Mouse (Mus musculus) neural tube, embryonic 13.5 days (tissue): ENCODE data around the gene Dbnl. TPM values are rescaled to one million over a fixed set of nuclear protein-coding genes. Genes with fewer than 3 reads are reported as not detected.

ENCODE experiments used
- ATAC-seq: fragments of 200-750 bp; cut with Nextera tagmentation; 2 replicates; pipeline ENCODE4 v1.8.0; 2017; ENCODE audit warnings: low read depth, mild to moderate bottlenecking, moderate TSS enrichment, moderate library complexity
- H3K27ac ChIP-seq: fragments of 300-500 bp; sonication (generic); replicated peaks from 2 replicates; pipeline ENCODE4 v1.5.1; 2015; ENCODE audit warnings: moderate library complexity, mild to moderate bottlenecking, inconsistent platforms
- H3K27me3 ChIP-seq: fragments of 300-500 bp; sonication (generic); 2 replicates; pipeline ENCODE4 v1.6.1; 2015; ENCODE audit warnings: mild to moderate bottlenecking, inconsistent platforms
- H3K36me3 ChIP-seq: fragments of 300-500 bp; sonication (generic); 2 replicates; pipeline ENCODE4 v1.6.1; 2015; ENCODE audit warnings: mild to moderate bottlenecking, inconsistent platforms
- H3K4me1 ChIP-seq: fragments of 300-500 bp; sonication (generic); replicated peaks from 2 replicates; pipeline ENCODE4 v1.6.1; 2015; ENCODE audit warnings: inconsistent platforms
- H3K4me2 ChIP-seq: fragments of 300-500 bp; sonication (generic); 2 replicates; pipeline ENCODE4 v1.6.1; 2015; ENCODE audit warnings: inconsistent platforms, mild to moderate bottlenecking, moderate library complexity
- H3K4me3 ChIP-seq: fragments of 300-500 bp; sonication (generic); 2 replicates; pipeline ENCODE4 v1.5.1; 2015; ENCODE audit warnings: mild to moderate bottlenecking, inconsistent platforms
- H3K9ac ChIP-seq: fragments of 300-500 bp; sonication (generic); 2 replicates; pipeline ENCODE4 v1.6.1; 2015; ENCODE audit warnings: moderate library complexity, mild to moderate bottlenecking, inconsistent platforms
- H3K9me3 ChIP-seq: fragments of 300-500 bp; sonication (generic); 2 replicates; pipeline ENCODE4 v1.6.1; 2016; ENCODE audit warnings: inconsistent platforms
- WGBS: fragments of 180-500 bp; shearing (Covaris S2); methylation state at CpG from one replicate; pipeline ENCODE4 v1.1.7; 2015; 5-methylcytosine and 5-hydroxymethylcytosine counted together
- polyA plus RNA-seq: library from polyadenylated mRNA; unstranded; fragments of >200 nt; fragmentation: Nextera tagmentation; extraction: Ambion mirVana; gene quantifications from 2 replicates; pipeline ENCODE4 v1.2.1, GENCODE M21; 2015

Gene Dbnl
- polyA plus RNA-seq, 1 experiment from 2014 or later = 143 TPM

GRCm38 (mm10) chr11:5778481-5778880 is 9.8 kb upstream of the Dbnl start:
- Histone ChIP-seq H3K4me2 (no peak overlapping the region), H3K9ac (no peak overlapping the region), H3K9me3 (no peaks in the 10 kb centered on the region), H3K27ac (no peak overlapping the region), H3K4me3 (no peak overlapping the region), H3K27me3 (no peaks in the 10 kb centered on the region), H3K36me3 (peaks cover 15% of the 10 kb centered on the region; the same call in 1 of the 2 replicates), H3K4me1 (no peaks in the 10 kb centered on the region)
- ATAC-seq = no peak
- 69% methylated on average over 2 of the region's 2 CpGs for WGBS

GRCm38 (mm10) chr11:5780035-5780499 is 8.2 kb upstream of the Dbnl start:
- Histone ChIP-seq H3K27ac (no peak overlapping the region), H3K9me3 (no peaks in the 10 kb centered on the region), H3K27me3 (no peaks in the 10 kb centered on the region), H3K36me3 (peaks cover 15% of the 10 kb centered on the region; the same call in 1 of the 2 replicates), H3K4me1 (no peaks in the 10 kb centered on the region), H3K4me2 (no peak overlapping the region), H3K9ac (no peak overlapping the region), H3K4me3 (no peak overlapping the region)
- WGBS = 93% methylated on average over 6 of the region's 6 CpGs
- ATAC-seq = no peak

GRCm38 (mm10) chr11:5782199-5782944 is 5.9 kb upstream of the Dbnl start:
- Histone ChIP-seq H3K27ac (no peak overlapping the region), H3K9me3 (no peaks in the 10 kb centered on the region), H3K9ac (no peak overlapping the region), H3K4me3 (no peak overlapping the region), H3K36me3 (peaks cover 15% of the 10 kb centered on the region; the same call in 1 of the 2 replicates), H3K4me1 (peaks cover 4% of the 10 kb centered on the region), H3K27me3 (no peaks in the 10 kb centered on the region), H3K4me2 (no peak overlapping the region)
- 72% methylated on average over 8 of the region's 8 CpGs for WGBS
- no peak for ATAC-seq

GRCm38 (mm10) chr11:5785732-5786131 is 2.6 kb upstream of the Dbnl start:
- no peak overlapping the region for H3K9ac ChIP-seq
- H3K9me3 ChIP-seq = no peaks in the 10 kb centered on the region
- H3K36me3 ChIP-seq = peaks cover 8% of the 10 kb centered on the region; the same call in 1 of the 2 replicates
- no peak overlapping the region for H3K4me3 ChIP-seq
- H3K27ac ChIP-seq = no peak overlapping the region
- H3K4me2 ChIP-seq = no peak overlapping the region
- peaks cover 29% of the 10 kb centered on the region for H3K4me1 ChIP-seq
- no peaks in the 10 kb centered on the region for H3K27me3 ChIP-seq
- no peak for ATAC-seq

- Histone ChIP-seq H3K27ac (peak overlapping the region; percentile 91), H3K4me1 (peaks cover 33% of the 10 kb centered on the region)
- ATAC-seq = no peak
Observed at GRCm38 (mm10) chr11:5787671-5788055, 625 bp upstream of the Dbnl start.

GRCm38 (mm10) chr11:5789071-5789753 is 924 bp downstream of the Dbnl start:
- H3K27ac ChIP-seq = peak overlapping the region; percentile 91
- peaks cover 30% of the 10 kb centered on the region for H3K36me3 ChIP-seq
- H3K4me3 ChIP-seq = peak overlapping the region; percentile 86
- peaks cover 33% of the 10 kb centered on the region for H3K4me1 ChIP-seq
- no peaks in the 10 kb centered on the region for H3K9me3 ChIP-seq
- no peaks in the 10 kb centered on the region for H3K27me3 ChIP-seq
- peak overlapping the region; percentile 95 for H3K9ac ChIP-seq
- ATAC-seq = no peak; the same call in 1 of the 2 replicates
- WGBS = 77% methylated on average over 6 of the region's 6 CpGs
- H3K4me2 ChIP-seq = peak overlapping the region; percentile 79

More at GRCm38 (mm10) chr11:5787671-5788055, 625 bp upstream of the Dbnl start:
- Histone ChIP-seq H3K9ac (peak overlapping the region; percentile 95), H3K27me3 (no peaks in the 10 kb centered on the region), H3K4me3 (peak overlapping the region; percentile 86), H3K36me3 (peaks cover 15% of the 10 kb centered on the region), H3K9me3 (no peaks in the 10 kb centered on the region), H3K4me2 (peak overlapping the region; percentile 79)
- WGBS = 40% methylated on average over 8 of the region's 8 CpGs

- no peak for ATAC-seq
- Histone ChIP-seq H3K4me1 (peaks cover 33% of the 10 kb centered on the region), H3K9ac (0 out of 2 replicates have a peak overlapping the region, but pooled peaks have one; percentile 95), H3K9me3 (no peaks in the 10 kb centered on the region), H3K4me2 (peak overlapping the region; percentile 79), H3K36me3 (peaks cover 36% of the 10 kb centered on the region), H3K4me3 (peak overlapping the region; percentile 86), H3K27me3 (no peaks in the 10 kb centered on the region), H3K27ac (no peak overlapping the region)
- WGBS = 93% methylated on average over 3 of the region's 3 CpGs
Observed at GRCm38 (mm10) chr11:5789754-5790333, 1.6 kb downstream of the Dbnl start.

DNA sequence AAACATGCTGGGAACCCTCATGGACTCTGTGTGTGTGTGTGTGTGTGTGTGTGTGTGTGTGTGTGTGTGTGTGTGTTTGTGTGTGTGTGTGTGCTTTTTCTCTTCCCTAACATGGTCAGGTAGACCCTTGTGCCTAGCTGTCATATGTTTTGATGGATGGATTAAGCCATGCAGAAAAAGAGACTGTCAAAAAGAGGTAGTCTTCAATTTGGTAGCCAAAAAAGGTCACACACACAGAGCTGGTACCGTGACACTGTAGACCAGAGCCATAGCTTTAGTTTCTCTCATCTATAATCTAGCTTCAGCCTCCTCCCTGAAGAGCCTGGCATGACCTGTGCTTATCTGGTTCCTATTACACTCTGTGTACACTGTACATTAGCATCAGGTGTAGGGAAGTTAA is 2.1 kb downstream of the Dbnl start:
- no peak for ATAC-seq
- no peak overlapping the region for H3K4me3 ChIP-seq
- H3K4me2 ChIP-seq = no peak overlapping the region
- H3K4me1 ChIP-seq = peaks cover 33% of the 10 kb centered on the region
- H3K9me3 ChIP-seq = no peaks in the 10 kb centered on the region
- peaks cover 42% of the 10 kb centered on the region for H3K36me3 ChIP-seq
- H3K9ac ChIP-seq = no peak overlapping the region
- WGBS = 97% methylated on average over 1 of the region's 1 CpGs
- H3K27me3 ChIP-seq = no peaks in the 10 kb centered on the region
- H3K27ac ChIP-seq = no peak overlapping the region

- Histone ChIP-seq H3K27ac (no peak overlapping the region), H3K36me3 (peaks cover 89% of the 10 kb centered on the region), H3K4me1 (peaks cover 8% of the 10 kb centered on the region; the same call in 1 of the 2 replicates), H3K4me2 (no peak overlapping the region), H3K4me3 (no peak overlapping the region), H3K9me3 (no peaks in the 10 kb centered on the region), H3K27me3 (no peaks in the 10 kb centered on the region), H3K9ac (no peak overlapping the region)
- ATAC-seq = no peak
- WGBS = 92% methylated on average over 9 of the region's 9 CpGs
Observed at GRCm38 (mm10) chr11:5795290-5795689, 7.0 kb downstream of the Dbnl start.

DNA sequence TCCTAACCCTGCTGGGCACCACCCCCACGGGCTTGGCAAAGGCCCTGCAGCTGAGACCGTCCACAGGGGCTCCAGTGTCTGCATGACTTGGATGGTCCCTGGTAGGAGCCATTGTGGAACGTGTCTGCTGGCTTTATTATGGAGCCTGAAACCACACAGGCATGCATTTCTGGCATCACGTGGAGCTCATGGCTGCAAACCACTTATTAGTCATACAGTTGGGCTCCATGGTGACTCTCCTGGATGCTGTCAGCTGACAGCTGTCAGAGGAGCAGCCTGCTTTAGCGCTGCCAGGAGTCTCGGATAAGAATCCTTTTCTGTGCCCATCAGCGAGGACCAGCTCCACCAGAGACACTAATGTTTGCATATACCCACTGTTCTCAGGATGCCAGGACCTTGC is 7.4 kb downstream of the Dbnl start:
- Histone ChIP-seq H3K9me3 (no peaks in the 10 kb centered on the region), H3K4me2 (no peak overlapping the region), H3K27ac (no peak overlapping the region), H3K9ac (no peak overlapping the region), H3K36me3 (peaks cover 93% of the 10 kb centered on the region), H3K4me3 (no peak overlapping the region), H3K4me1 (0 out of 2 replicates have a peak, but pooled peaks cover 4% of the 10 kb centered on the region), H3K27me3 (no peaks in the 10 kb centered on the region)
- WGBS = 94% methylated on average over 7 of the region's 7 CpGs
- no peak for ATAC-seq

DNA sequence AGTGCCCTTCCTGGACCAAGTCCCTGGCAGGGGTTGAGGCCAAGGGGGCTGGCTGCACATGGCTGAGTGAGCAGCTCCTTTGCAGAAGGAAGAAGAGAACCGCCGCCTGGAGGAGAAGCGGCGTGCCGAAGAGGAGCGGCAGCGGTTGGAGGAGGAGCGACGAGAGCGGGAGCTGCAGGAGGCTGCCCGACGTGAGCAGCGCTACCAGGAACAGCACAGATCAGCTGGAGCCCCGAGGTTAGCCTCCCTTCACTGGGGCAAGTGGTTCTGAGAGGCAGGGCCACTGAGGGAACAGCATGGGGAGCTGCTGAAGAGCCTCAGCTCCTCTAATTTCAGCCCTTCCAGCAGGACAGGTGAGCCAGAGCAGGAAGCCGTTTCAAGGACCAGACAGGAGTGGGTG is 8.7 kb downstream of the Dbnl start:
- Histone ChIP-seq H3K27ac (no peak overlapping the region), H3K4me1 (no peaks in the 10 kb centered on the region), H3K9me3 (no peaks in the 10 kb centered on the region), H3K27me3 (no peaks in the 10 kb centered on the region), H3K4me3 (no peak overlapping the region), H3K9ac (no peak overlapping the region), H3K36me3 (peaks cover 95% of the 10 kb centered on the region), H3K4me2 (no peak overlapping the region)
- no peak for ATAC-seq
- 91% methylated on average over 15 of the region's 15 CpGs for WGBS

GRCm38 (mm10) chr11:5797371-5797770 is 9.1 kb downstream of the Dbnl start:
- Histone ChIP-seq H3K4me2 (no peak overlapping the region), H3K9ac (no peak overlapping the region), H3K27me3 (no peaks in the 10 kb centered on the region), H3K27ac (no peak overlapping the region), H3K4me3 (no peak overlapping the region), H3K36me3 (peaks cover 90% of the 10 kb centered on the region), H3K4me1 (no peaks in the 10 kb centered on the region), H3K9me3 (no peaks in the 10 kb centered on the region)
- WGBS = 84% methylated on average over 11 of the region's 11 CpGs
- no peak for ATAC-seq
